Mouse (Mus musculus) c-Kit-positive CD71-negative TER-119-negative erythroid progenitor cells, embryonic 14.5 days (primary cell): ENCODE results near the gene P3h4.

ENCODE experiments used
- DNase-seq: peaks from one replicate; pipeline ENCODE4 v3.0.0-alpha.2; 2013; ENCODE audit warnings: low read depth

P3h4 gene

GRCm38 (mm10) chr11:100392958-100393357, 21.7 kb downstream of the P3h4 start:
- DNase-seq = no peak

DNA sequence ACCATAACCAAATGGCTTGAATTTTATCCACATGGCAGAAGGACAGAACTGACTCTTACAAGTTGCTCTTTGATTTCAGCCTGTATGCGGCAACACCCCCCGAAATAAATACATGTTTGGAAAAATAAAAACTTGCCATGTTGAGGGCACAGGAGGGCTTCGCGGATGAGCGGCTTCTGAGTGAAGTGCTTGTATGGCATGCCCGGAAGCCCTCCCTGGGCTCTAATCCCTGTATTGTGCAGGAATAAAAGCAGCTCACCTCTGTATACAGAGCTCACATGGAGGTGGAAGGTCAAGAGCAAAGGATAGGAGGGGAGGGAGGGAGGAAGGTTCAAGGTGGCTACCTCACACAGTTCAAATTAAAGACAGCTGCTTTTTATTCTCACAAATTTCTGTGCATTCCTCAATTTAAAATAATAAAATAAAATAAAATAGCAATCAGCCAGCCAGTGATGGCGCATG, 22.7 kb downstream of the P3h4 start:
- DNase-seq = no peak

DNA sequence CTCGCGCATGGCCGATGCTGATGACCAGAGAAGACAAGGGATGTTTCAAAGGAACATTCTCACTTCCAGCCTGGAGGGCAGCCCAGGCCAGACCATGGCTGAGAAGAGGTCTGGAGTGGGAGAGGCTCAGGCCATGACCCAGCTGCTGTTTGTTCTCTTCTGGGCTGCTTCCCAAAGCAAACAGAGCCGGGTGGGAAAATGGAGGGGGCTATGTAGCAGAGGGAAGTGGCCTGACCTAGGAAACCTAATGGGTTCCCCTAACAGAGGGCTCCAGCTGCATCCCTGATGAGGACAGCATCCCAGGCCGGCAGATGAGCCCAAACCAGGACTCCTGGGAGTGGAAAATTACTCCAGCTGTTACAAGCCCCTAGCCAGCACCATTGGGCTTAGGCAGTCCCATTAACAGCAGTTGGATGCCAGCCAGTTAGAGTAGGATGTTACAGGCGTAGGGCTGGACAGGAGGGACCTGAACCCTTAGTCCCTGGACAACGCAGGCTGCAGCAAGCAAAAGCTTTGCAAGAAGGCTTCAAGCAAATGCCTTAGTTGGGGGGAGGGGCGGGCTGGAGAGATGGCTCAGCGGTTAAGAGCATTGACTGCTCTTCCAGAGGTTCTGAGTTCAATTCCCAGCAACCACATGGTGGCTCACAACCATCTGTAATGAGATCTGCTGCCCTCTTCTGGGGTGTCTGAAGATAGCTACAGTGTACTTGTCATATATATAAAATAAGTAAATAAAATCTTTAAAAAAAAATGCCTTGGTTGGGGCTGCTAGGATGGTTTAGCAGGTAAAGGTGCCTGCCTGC, 23.4 kb downstream of the P3h4 start:
- no peak for DNase-seq

DNA sequence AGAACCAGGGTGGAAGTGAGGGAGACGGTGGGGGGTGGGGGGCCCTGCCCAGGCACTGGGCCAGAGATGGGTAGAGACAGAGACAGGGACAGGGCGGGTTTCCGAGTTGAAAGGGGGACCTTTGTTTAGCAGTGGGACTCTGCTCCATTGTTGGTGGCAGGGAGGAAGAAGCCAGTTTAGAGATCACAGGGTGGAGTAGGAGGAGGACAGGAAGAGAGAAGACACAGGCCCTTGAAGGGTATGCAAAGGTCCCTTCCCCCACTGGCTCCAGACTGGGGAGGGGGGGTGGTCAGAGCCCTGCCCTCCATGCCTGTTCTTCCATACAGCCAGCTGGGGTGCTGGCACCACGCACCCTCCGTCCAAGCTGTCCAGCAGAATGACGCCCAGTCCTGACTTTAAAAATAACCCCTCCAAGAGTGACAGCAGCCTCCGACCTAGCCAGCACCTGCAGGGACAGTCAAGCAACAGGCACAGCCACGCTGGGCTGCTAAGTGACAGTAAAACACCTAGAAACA, 24.6 kb downstream of the P3h4 start:
- no peak for DNase-seq

- no peak for DNase-seq
Measured at GRCm38 (mm10) chr11:100388588-100388987, 26.0 kb downstream of the P3h4 start.

DNA sequence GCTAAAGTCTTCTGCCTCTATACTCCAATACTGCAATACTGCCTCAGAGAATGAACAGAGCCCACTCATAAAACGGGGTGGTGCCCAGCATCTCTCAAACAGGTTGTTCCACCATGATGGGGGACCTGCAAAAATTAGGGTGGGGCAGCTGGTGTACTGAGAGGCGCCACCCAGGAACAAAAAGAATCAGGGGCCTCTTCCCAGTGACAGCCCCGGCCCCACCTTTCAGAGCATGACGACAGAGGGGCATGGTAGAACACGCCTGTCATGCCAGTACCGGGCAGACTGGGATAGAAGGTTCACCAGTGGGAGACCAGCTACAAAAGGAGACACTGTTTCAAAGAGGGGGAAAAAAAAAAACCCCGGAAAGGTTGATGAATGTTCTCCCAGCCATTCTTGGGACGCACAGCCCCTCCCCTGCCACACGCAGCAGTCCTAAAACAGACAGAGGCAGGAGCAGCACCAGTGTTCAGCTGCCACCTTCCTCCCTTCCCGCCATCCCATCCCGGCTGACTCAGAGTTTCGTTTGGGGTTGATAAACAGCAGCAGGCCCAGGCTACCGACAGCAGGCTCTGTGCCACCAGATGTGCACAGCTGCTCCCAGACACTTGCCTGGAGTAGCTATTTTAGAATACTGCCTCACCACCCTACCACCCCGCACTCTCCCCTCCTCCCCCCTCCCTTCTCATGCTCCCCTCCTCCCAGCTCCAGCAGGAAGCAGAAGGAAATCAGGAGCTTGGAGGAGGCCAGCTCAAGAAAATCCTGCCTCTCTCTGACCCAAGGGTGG, 26.9 kb downstream of the P3h4 start:
- DNase-seq = no peak

DNA sequence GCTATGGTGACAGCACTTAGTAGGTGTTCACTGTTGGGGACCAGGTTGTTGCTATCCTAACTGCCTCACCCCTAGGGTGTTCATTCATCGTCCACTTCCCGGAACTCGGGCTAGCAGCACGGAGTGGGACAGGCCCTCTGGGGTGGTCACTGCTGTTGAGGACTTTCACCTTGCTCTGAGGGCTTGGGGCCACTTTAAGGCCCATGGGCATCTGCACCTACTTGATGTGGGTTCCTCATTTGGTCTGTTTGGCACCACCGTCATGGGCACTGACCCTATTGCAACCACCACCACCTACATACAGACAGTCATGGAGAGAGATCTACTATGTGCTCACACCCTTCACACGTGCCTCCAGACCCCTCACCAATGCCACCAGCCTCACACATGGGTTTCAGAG, 27.5 kb downstream of the P3h4 start:
- no peak for DNase-seq

- no peak for DNase-seq
Measured at GRCm38 (mm10) chr11:100386586-100386985, 28.1 kb downstream of the P3h4 start.

DNA sequence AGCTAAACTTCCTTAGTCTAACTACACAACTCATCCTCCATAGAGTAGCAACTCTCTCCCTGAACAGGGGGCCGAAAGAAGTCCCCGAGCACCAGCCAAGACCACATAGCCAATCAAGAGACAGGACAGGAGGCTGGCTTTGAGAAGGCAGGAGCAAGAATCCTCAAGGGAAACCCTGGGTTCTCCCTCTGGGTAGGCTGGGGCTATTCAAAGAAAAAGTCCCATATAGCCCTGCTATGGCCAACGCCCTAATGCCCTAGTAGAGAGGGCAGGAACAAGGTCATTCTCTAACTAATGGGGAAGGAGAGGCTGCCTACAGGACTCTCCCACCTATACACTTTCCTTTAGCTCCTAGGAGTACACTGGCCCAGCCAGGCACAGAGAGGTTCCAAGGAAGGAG, 29.6 kb downstream of the P3h4 start:
- no peak for DNase-seq

- no peak for DNase-seq
Measured at GRCm38 (mm10) chr11:100382682-100383081, 32.0 kb downstream of the P3h4 start.

DNA sequence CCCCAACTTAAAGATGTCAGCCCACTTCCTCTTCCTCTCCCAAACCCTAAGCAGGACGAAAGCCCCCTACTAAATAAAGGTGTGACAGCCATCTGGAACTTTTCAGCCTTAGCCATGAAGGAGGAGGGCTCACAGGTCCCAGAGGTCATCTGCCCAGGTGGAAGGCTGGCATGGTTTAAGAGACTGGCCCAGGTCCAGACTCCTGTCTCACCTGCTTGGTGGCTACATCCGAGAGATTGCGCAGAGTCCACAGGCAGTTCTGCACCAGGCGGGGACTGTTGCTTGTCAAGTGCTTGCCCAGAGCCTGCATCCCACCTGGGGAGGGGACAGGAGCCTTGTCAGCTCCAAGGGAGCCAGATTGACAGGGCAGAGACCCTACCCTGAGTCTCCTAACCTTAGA, 35.3 kb downstream of the P3h4 start:
- no peak for DNase-seq

- DNase-seq = no peak
Measured at GRCm38 (mm10) chr11:100378446-100378845, 36.2 kb downstream of the P3h4 start.

- DNase-seq = no peak
Measured at GRCm38 (mm10) chr11:100377989-100378388, 36.6 kb downstream of the P3h4 start.

DNA sequence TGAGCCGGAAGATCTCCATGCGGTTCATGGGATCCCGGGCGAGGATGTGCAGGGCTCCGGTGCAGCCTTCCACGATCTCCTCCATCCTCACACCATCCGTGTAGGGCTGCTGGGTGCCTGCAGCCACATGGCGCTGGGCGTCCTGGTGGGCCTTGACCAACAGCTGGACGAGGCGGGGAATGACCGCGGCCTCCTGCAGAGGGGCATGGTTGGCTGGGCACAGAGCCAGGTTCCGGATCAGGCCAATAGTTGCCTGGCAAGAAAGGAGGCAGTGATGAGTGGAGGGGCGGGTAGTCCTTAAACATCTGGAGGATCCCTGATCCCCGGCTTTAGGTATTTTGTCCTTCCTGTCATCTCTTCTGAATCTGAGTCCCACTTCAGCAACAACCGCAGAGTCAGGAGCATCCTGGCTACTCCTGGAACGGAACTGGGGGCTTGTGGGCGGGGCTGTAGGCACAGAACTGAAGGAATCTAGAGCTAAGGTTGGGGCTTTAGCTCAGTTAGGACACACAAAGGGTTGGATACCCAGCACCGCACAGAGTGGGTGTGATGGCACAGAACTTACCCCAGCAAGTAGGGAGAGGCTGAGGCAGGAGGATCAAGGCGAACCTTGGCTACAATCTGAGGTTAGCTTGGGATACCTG, 37.8 kb downstream of the P3h4 start:
- no peak for DNase-seq

- DNase-seq = no peak
Measured at GRCm38 (mm10) chr11:100376005-100376404, 38.6 kb downstream of the P3h4 start.

DNA sequence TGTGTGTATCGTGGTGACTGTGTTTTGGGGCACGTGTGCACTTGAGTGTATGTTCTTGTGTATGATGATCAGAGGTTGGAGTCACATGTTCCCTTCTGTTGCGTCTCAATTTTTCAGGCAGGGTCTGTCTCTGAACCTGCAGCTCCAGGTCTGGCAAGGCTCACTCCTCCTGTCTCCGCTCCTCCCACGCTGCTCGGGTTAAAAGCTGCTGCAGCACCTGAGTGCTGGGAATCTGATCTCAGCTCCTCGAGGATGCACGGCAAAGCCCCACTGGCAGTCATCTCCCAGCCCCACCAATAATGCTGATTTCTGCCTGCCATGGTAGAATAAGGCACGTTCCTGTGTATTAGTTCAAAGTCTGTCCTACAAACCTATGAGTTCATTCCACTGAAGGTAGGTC, 39.5 kb downstream of the P3h4 start:
- no peak for DNase-seq

DNA sequence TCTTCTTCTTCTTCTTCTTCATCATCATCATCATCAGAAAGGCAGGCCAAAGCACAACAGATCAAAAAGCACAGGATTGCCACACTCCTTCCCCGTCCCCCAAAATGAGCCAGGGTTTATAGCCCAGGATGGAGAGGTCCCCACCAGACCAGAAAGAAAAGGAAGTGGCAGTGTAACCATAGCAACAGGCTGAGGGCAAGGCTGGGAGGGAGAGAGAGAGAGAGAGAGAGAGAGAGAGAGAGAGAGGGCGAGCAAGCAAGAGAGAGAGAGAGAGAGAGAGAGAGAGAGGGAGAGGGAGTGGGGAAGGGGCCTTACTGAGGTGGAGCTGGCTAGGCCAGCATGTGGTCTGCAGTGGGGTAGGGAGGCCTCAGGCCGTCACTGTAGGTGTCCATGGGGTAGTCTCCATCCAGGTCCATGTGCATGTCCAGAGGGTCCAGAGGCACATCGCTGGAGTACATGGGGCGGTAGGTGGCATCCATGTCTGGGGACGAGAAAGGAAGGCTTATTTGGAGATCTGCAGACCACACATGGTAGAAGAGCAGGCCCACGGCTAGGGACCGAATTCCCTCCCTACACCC, 42.6 kb downstream of the P3h4 start:
- DNase-seq = no peak

DNA sequence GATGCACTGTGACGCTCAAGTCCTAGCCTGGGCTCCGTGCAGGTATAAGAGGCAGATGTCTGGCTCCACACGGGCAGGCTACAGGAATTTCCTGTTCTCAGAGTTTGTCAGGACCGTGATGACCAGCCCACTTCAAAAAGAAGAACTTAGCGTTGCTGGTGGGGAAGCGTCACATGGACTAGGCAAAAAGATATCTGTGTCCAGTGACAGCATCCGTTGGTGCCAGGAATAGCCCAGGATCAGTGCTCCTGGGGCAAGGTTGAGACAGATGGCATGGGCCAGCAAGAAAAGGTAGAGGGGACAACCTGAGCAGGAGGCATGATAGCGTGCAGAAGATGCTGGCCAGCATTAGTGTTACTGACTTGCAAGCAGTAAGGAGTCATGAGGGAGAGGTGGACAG, 44.8 kb downstream of the P3h4 start:
- DNase-seq = no peak

DNA sequence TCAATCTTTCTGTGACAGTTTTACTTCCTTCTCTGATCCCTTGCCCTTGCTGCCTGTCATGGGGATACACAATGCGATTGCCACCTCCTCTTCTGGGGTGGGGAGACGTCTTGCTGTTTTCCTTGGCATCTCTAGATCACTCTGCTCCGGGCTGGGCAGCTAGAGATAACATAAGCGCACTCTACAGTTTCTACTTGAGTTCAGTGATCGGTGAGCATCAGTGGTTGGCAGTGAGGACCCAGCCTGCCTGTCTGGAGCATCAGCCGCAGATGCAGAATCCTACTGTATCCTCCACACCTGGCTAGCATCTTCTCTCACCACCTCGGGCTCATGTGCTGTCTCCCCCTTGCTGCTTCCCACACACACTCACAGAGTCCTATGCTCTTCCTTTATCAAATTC, 45.5 kb downstream of the P3h4 start:
- no peak for DNase-seq

DNA sequence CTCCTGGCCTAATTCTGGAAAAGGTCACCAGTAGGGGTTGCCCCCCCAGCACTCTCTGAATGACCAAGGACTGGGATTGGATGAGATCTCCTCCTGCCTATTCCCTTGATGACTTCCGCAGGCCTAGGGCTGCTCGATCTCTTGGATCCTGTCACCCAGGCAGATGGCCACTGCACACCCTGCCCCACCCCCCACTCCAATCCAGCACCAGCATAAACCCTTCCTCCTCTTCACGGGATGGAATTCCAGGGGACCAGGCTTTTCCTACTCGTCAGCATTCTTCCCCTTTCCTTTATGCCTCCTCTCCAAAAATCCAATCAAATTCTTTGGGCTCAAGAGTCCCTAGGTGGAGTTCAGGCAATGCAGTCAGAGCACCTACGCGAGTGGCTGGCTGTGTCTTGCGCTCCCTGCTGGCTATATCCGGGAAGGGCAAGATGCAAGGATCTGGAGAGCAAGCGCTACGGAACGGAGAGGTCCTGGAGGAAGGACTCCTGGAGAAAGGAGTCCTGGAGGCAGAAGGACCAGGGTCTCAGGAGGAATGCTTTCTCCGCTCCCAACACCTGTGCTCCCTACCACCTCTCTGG, 51.6 kb downstream of the P3h4 start:
- DNase-seq = peak; percentile 56

GRCm38 (mm10) chr11:100362209-100362978, 52.2 kb downstream of the P3h4 start:
- peak; percentile 63 for DNase-seq
